Mouse (Mus musculus) embryo, embryonic 11.5 days (tissue): ENCODE data around the gene 1110008P14Rik.
A peak's percentile ranks its signal among the peaks of the same experiment; 100 is the strongest.

Source experiments
- DNase-seq: peaks from one replicate; pipeline ENCODE4 v3.0.0-alpha.2; 2012; ENCODE audit warnings: low read depth, low spot score

Gene 1110008P14Rik

DNA sequence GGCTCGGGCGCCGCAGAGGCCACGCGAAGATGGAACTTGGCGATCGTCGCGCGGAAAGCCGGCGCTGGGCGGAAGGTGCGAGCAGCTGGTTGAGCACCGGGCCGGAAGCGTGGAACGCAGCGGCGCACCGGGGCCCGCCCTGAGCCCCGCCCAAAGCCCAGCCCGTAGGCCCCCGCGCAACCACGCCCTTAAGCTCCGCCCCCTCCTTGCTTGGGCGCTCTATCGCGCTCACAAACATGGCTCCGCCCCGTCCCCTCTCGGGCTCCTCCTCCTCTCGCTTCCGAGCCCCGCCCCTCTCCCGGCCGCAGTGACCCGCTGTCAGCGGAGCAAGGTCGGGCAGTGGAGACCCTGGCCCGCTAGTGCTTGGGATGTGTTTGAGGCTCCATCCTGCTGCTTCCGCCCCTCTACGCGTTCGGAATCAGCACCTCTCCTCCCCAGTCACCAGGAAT, at the start of gene 1110008P14Rik:
Gene 1110008P14Rik (minus strand): TSS at position 164 of the 449 bp plus-strand sequence.
- peak; percentile 89 for DNase-seq

DNA sequence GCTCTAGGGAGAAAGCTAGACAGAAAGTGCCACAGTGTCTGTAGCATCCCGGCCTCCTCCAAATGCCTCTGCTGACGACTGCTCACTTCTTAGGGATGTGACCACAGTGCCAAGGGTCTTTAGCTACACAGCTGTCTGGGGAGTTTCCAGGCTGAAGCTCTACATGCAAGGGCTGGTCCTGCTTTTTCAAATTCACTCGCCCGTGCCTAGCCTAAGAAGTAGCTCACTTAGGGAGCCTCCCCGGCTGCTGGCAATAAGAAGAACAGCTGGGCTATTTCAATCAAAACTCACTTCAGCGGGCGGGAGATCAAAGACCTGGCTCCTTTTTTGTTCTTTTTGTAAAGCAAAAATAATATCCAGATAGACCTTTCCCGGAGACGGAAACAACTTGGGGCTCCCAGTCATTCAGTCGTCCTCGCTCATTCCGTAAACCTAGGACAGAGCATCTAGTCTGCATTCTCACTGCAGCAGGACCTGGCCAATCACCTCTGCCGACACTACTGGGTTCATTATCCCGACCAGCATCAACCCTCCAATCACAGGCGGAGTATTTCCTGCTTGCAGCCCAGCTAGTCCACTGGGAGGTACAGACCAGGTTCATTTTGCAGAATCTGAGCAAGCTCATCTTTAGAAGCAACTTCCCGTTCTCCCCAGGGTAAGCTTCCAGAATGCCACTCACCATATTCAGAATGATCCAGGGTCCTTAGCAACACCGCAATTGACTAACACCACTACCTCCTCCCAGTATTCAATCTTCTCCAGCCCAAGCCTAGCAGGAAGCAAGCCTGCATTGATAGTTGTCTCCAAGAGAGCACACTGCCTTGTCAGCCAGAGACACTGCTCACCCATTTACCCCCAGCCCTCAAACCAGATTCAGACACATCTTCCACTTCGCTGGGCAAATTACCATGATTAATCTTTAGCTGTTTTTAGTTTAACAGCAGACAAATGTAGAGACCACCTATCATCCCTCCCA, 49.3 kb upstream of the 1110008P14Rik start:
- DNase-seq: peak; percentile 77

DNA sequence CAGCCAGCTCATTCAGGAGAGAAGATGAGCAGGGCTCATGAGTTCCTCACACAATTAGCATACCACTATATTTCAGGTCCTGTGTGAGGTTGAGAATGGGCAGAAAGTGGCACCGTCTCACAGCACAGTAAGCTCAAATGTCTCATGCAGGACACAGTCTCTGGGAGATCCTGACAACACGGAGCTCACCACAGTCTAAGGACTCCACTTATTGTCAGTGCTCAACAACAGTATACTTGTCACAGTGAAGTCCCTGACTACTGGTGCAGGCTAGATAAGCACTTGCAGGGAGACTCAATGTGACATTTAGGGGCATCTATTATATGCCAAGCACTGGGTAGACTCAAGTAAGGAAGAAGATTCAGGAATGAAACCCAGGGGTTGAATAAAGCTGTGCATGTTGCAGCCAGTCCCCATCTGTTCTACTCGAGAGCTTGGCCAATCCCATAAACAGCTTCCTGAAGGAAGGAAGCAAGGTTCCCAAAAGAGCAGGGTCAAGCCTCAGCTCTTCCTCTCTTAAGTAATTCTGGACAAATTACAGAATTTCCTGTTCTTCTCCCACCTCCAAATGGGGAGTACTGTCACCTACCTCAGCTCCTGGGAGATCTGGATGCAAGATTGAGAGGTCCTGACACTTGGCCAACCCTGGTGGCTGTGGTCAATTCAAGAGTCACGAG, 47.6 kb upstream of the 1110008P14Rik start:
- no peak for DNase-seq

DNA sequence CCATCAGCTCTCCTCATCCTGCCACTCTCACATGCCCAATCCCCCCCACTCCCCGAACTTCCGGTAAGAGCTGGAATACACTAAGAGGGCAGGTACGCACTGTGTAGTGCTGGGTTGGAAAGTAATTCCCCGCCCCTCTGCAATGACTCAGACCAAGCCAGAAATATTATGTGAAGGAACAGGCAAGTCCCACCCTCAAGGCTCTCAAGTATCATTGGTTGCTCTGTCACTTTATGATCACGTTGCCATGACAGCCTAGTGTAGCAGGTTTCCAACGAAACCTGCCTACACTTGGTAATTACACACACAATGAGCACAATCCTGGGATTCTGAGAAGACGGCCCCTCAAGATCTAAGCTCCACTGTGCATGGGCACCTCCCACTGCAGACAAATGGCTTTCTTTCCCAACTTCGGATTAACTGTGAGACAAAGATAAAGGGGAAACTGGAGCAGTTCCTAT, 46.6 kb upstream of the 1110008P14Rik start:
- DNase-seq: no peak

DNA sequence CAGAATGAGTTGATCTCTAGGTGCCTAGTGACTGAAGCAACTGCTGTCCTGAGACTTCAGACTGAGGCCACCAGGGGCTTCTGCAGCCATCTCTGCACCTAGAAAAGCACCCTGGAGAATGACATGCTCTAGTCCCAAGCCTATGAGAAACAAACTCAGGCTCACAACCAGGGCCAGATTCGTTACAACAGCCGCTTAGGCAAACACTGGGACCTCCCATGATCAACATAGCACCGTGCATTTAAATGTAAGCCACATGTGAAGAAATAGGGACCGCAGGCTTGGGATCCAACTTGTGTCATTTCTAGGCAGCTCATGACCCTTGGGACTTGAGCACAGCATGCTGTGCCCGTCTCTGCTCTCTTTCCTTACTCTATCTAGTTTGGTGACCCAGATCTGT, 46.0 kb upstream of the 1110008P14Rik start:
- no peak for DNase-seq

DNA sequence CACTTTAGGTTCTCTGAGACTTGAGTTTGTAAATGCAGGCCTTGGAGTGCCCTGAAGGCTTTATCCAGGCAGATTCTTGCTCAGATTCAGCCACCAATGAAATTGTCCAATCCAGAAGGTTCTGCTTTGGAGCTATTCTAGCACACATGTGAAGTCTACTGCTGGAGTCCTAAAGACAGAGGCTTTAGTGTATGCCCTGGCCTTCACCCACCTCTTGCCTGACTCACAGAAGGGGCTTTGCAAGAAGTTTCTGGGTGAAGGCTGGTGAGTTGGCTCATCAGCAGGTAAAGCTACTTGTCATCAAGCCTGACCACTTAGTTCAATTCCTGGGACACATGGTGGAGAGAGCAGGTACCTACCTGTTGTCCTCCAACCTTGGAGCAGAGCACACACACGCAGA, 44.4 kb upstream of the 1110008P14Rik start:
- no peak for DNase-seq

DNA sequence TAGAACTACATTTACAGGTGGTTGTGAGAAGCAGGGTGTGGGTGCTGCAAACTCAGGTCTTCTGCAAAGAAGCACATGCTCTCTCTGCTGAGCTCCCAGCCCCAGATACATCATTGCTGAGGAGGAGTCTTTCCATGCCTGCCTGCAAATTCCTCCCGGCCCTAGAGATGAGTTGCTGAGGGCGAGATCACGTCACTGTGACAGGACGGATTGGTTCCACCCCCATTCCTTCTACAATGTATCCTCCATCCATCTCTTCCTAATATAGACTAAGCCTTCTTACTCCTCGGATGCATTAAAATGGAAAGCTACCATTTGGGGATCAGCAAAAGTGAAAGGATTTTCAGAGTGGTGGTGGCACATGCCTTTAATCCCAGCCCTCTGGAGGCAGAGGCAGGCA, 43.8 kb upstream of the 1110008P14Rik start:
- no peak for DNase-seq

DNA sequence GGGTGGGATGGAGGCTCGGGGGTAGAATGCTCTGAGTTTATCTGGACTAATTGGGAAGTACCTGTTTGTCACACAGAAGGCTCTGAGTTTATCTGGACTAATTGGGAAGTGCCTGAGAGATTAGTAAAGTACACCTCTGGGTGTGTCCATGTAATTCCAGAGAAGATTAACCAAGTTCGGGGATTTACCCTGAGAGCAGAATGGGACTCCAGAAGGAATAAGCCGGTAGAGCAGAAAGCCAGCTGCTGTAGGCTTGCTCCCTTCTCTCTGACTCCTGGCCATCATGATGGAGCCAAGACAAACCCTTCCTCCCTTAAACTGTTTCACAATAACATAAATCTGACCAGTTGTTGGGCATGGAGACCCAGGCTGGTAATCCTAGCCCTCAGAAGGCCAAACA, 43.1 kb upstream of the 1110008P14Rik start:
- DNase-seq: no peak

DNA sequence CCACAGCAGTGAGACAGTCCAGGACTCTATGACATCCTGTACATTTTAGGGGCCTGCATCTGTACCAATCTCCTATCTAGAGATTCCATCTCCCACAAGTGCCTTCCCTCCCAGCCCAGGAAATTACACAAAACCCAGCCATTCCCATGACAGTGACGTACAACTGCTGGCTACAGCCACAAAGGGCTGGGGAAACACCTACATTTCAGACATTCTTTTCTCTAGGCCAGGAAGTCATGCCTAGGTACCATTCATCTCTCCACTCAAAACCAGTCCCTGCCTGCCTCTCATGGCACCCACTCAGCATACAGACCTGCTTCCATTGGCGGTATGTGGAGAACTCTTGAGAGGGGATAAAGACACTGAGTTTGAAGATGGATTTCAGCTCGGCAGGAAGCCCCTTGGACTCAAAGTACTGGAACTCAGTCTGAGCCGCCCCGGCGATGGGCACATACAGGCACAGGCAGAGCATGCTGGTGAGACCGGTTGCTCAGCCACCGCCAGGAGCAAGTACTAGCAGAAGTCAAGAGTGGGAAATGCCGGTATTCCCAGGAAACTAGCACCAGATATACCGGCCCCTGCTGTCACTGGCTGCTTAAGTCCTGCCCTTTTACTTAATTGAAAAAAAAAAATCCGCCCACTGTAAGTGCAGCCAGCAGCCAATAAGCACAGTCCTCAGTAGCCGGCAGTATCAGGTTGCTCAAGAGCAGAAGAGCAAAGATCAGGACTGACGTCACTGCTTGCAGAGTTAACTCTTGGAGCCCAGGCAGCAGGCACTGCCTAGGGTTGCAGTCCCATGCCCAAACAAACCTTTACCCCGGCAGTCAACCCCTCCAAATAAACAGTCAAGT, 42.0 kb upstream of the 1110008P14Rik start:
- peak; percentile 81 for DNase-seq

DNA sequence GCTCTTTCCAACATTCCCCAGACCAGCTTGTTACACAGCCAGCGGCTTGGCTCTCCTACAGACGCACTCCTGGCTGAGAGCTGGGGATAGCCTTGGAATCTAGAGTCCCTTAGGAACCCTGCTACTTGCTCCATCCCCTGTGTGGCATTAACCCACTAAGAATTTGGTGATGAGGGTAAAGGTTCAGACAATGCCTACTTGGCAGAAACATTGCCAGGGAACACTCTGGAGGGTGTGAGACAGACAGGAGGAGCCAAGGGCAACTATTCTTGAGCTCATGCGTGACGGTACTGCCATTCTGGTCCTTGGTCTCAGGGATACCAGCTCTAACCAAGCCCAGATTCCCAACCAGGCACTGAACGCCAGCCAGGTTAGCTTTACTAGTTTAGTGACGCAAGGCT, 40.1 kb upstream of the 1110008P14Rik start:
- DNase-seq: no peak

DNA sequence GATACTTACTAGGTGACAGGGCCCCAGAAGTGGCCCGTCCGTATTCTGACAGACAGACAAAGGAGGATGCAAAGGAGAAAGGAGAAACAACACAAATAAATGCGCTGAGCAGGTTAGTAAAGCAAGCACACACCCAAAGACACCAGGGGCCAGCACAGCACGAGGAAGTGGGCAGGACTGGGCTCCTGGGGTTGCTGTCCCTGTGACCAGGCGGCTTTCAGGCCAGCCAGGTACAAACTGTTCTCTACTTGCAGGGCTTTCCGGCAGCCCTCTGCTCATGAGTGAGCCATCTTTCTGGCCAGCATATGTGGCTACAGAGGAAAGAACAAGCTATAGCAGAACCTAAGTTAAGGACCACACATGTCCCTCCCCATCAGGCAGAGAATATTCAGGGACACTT, 38.9 kb upstream of the 1110008P14Rik start:
- DNase-seq: no peak

DNA sequence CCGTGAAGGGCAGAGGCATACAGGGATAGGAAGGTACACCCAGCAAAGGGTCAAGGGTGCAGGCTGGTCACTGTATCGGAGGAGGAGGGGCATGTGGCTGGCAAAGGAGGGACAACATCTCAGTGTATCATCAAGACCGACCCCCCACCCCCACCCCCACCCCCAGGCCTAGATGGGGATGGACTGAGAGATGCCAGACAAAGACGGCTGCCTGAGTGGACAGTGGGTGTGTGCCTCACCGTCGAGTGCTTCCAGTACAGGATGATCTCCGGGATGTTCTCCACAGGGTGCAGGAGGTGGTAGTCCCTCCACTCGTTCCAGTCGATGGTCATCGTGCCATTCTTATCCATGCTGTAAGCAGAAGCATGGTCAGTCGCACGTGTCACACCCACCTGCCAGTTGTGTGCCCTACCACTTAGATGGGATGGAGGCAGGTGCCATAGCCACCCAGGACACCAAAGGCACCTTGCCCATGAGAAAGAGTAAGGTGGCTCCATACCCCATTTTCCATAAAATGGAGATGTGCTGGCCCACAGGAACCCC, 38.4 kb upstream of the 1110008P14Rik start:
- no peak for DNase-seq

DNA sequence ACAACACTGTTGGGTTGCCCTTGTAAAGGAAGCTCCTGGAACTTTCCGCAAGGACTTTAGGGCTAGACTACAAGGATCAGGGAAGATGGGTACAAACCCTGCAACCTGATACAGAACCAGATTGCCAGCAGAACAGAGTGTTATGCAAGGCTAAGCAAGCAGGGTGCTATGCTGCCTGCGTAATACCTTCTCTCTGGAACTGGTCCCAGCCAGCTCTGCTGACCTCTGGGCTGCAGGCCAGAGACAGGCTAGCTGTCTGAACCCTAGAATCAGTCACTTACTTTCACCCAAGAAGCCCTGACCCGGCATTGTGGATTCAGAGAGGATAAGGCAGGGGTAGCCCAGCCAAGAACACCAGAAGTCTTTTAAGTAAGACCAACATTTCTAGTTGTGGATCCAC, 37.6 kb upstream of the 1110008P14Rik start:
- DNase-seq: no peak

DNA sequence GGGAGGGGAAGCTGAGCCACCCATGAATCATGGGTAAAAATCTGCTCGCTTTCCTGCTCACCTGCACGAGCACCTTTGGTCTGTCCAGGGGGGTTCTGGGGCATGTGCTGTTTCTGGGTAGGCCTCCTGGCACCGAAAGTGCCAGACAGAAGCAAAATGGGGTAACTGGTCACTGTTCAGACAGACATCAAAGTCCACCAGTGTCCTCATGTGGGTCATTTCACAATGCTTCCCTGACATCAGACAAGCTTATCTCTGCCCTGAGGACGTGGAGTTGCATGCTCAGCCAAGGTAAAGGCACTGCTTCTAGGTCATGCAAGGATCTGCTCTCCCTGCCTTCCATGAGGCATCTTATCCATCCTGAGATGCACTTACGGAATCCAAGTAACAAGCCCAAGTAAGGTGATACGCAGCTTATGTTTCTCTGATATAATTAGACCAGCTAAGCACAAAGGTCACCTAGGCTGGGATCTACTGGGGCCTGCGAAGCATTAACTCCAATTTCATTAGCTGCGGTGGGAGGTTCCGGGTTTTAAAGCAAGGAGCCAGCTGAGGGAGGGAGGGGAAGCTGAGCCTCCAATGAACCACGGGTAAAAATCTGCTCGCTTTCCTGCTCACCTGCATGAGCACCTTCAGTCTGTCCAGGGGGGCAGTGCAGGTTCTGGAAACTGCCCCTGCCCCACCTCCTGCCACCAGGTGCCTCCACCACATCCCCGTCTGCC, 36.9 kb upstream of the 1110008P14Rik start:
- no peak for DNase-seq

DNA sequence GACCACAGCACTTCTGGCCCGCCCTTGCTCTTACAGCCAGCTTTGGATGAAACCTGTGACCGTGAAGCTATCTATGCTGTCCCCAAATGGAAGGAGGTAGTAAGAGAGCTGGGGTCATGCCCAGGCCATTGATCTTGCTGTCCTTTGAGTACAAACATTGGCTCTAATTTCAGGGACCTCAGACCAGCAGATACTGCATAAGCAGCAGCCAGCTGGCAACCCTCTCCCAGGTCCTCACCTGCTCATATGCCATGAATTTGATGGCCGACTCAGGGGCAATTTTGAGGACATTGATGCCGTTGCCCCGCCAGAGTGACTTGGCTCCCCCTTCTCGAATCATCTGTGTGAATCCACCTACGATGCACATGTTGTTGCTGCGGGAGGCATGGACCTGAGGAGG, 35.7 kb upstream of the 1110008P14Rik start:
- no peak for DNase-seq

DNA sequence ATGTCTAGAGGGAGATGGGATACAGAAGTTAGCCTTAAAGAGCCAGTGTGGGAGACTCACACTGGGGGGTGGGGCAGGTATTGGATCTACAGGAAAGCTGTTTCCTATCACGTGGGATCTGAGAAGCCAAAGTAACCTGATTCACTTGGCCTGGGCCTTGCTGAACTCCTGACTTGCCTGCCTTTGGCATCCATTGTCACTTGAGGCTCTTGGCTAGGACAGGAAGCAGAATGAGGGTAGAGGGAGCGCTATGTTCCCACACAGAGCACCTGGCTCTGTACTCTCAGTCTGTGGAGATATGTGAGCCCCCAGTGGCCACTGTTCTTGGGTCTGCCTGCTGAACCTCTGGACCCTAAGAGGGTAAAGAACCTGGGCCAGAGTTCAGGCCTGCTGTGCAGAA, 34.8 kb upstream of the 1110008P14Rik start:
- DNase-seq: no peak

DNA sequence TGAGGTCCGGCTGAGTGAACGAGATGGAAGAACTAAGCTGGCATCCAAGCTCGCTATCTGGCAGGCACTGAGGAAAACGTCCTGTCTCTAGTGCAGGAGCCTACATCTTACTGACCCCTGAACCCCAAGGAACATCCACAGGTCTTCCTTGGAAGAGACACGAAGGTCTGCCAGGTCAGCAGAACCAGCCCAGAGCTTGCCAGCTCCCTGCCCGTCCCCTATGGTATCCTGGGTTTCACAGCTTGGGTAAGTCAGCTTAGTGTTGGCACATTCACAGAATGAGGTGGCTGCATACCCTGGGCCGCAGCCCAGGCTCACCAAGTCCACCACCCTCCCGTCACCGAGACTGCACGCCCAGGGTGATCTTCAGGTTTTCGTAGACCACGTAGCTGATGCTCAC, 34.1 kb upstream of the 1110008P14Rik start:
- no peak for DNase-seq

DNA sequence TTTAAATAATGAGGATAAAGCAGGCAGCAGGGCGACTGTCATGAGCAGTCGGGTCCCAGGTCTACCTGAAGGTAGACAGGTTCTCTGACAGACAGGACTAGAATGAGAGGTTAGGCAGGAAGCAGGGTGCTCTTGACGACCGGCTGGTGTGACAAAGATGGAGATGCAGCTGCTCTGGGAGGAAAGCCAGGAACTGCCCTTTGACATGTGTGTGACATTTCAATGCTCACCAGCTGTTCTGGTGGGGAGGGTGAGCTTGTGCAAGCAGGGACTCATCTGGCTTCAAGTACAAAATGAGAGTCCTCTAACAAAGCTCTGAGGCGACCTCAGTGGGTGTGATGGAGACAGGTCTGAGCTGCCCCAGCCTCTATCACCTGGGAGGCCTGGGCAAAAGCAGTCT, 32.2 kb upstream of the 1110008P14Rik start:
- DNase-seq: no peak

DNA sequence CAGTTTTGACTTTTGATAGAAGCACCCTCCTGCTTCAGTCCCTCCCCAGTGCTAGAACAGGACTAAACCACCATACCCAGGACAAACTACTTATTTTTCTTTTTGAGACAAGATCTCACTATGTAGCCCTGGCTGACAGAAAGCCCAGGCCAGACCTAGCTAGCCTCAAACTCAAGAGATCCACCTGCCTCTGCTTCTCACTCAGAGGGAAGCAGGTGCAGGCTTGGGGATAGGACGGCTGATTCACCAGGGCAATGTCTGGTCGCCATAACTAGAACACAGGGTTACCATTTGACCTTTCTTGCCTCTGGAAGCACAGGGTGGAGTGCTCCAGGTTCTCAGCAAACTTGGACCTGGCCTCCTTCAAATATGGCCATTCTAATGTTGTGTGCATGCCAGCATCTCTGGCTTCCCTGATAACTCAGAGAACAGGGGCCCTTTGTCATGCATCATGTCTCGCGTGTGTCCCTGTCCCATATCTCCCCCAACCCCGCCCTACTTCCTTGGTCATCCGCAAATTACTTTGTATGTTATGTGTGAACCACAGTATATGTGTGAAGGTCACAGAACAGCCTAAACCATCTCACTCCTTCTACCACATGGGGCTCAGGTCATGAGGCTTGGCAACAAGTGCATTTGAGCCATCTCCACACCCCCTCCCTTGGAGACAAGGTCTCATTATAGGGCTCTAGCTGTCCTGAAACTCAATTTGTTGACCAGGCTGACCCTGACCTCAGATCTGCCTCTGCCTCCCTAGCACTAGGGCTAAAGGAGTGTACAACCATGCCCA, 31.2 kb upstream of the 1110008P14Rik start:
- no peak for DNase-seq

DNA sequence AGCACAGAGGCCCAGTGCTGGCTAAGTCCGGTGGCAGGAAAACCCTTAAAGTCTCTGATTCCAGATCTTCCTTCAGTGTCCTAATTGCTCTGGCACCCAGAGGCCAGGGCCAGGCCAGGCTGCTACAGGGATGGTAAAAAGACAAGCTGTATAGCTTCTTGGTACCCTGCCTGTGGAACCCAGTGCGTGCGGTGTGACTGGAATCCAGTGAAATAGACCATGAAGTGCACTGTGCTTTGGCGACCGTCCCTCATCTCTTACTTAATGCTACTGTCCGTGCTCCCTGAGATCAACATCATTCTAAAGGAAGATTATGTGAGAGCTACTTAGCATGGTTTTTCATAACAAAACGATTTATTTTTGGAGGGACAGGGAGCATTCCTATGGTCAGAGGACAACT, 29.7 kb upstream of the 1110008P14Rik start:
- DNase-seq: no peak
